Mouse (Mus musculus): ENCODE data around the gene Tenm2. TPM values are rescaled to one million over a fixed set of nuclear protein-coding genes. Genes with fewer than 3 reads are reported as not detected.

The Tenm2 gene
- polyA plus RNA-seq, 1 experiment from 2014 or later, result not detected

DNA sequence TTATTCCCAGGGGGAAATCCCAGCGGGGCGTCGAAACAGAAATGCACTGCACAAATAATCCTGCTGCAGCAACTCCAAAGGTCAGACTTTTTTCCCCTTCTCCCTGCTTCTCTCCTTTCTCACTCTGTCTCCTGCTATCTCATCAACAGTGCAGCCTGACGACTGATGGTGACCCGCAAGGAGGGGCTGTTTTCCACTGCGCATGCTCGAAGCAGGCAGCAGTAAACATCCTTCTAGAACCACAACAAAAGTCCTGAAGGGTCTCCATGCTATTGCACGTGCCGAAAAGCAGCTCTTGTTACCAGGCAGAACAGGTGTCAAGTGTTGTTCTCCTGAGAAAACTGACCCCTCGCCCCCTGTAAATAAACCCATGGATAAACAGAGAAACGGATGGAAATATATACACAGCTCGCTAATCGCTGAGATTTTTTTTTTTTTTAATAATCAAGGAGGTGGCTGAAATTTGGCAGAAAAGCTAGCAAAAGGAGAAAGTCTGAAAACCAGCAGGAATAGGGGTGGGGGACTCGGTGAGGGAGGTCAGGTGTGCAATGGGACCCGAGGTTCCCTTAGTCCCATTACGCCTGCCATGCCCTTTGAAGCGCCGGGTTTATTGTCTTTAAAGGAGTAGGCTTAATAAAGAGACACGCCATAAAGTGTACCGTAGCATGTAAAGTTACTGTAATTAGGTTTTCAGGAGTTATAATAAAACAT lies 958.4 kb downstream of the Tenm2 start:
- TF ChIP-seq CTCF (IDR thresholded peaks at IDR 0.05; ENCODE audit: low read depth) (no peak), EP300 (IDR thresholded peaks at IDR 0.05; ENCODE audit: low read depth) (no peak)
- 67% methylated on average over 20 of the region's 20 CpGs for WGBS (ENCODE audit: insufficient replicate concordance)
- no peak for DNase-seq
- H3K27me3 ChIP-seq (ENCODE audit: insufficient read depth, low read length), result no peaks in the 10 kb centered on the region
- H3K27ac ChIP-seq (ENCODE audit: low read depth), result no peak overlapping the region
- H3K9ac ChIP-seq (replicated peaks), result no peak overlapping the region
- H3K9me3 ChIP-seq (ENCODE audit: low read length), result no peaks in the 10 kb centered on the region
- no peak overlapping the region for H3K4me2 ChIP-seq (ENCODE audit: low read depth, low read length)
- no peak for ATAC-seq
- H3K4me3 ChIP-seq (ENCODE audit: low read depth, low read length), result no peak overlapping the region
- no peaks in the 10 kb centered on the region for H3K36me3 ChIP-seq (replicated peaks; ENCODE audit: insufficient read depth, low read length)
- no peaks in the 10 kb centered on the region for H3K4me1 ChIP-seq (ENCODE audit: insufficient read depth)

- Histone ChIP-seq H3K36me3 (replicated peaks; ENCODE audit: insufficient read depth, low read length) (no peaks in the 10 kb centered on the region), H3K27ac (ENCODE audit: low read depth) (no peak overlapping the region), H3K4me2 (ENCODE audit: low read depth, low read length) (no peak overlapping the region), H3K27me3 (ENCODE audit: insufficient read depth, low read length) (no peaks in the 10 kb centered on the region), H3K9me3 (ENCODE audit: low read length) (no peaks in the 10 kb centered on the region), H3K4me1 (ENCODE audit: insufficient read depth) (no peaks in the 10 kb centered on the region), H3K4me3 (ENCODE audit: low read depth, low read length) (no peak overlapping the region), H3K9ac (replicated peaks) (no peak overlapping the region)
- no peak for DNase-seq
- ATAC-seq, result no peak
- 43% methylated on average over 5 of the region's 5 CpGs for WGBS (ENCODE audit: insufficient replicate concordance)
- TF ChIP-seq CTCF (IDR thresholded peaks at IDR 0.05; ENCODE audit: low read depth) (no peak), EP300 (IDR thresholded peaks at IDR 0.05; ENCODE audit: low read depth) (no peak)
Measured at GRCm38 (mm10) chr11:36276015-36276414, 959.7 kb downstream of the Tenm2 start.

DNA sequence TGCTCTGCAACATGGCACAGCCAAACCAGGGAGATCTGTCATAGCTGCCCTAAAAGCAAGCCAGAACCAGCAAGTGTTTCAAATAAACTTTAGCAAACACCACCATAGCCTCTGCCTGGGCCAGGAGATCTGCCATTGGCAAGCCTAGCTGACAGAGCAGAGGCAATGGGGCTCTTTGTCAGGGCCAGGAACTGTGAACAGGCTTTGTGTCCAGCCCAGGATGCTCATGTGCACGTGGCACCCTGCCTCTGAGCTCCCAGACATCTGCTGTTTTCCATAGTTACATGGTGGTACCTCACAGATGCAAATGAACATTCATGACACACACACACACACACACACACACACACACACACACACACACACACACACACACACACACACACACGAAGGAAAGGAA lies 963.6 kb downstream of the Tenm2 start:
- TF ChIP-seq EP300 (IDR thresholded peaks at IDR 0.05; ENCODE audit: low read depth) (no peak), CTCF (IDR thresholded peaks at IDR 0.05; ENCODE audit: low read depth) (no peak)
- WGBS (ENCODE audit: insufficient replicate concordance), result 49% methylated on average over 2 of the region's 2 CpGs
- DNase-seq, result peak; percentile 7
- no peak overlapping the region for H3K4me2 ChIP-seq (ENCODE audit: low read depth, low read length)
- no peak overlapping the region for H3K9ac ChIP-seq (replicated peaks)
- H3K4me1 ChIP-seq (ENCODE audit: insufficient read depth), result no peaks in the 10 kb centered on the region
- no peaks in the 10 kb centered on the region for H3K9me3 ChIP-seq (ENCODE audit: low read length)
- no peaks in the 10 kb centered on the region for H3K36me3 ChIP-seq (replicated peaks; ENCODE audit: insufficient read depth, low read length)
- no peak for ATAC-seq
- H3K27me3 ChIP-seq (ENCODE audit: insufficient read depth, low read length), result no peaks in the 10 kb centered on the region
- H3K4me3 ChIP-seq (ENCODE audit: low read depth, low read length), result no peak overlapping the region
- no peak overlapping the region for H3K27ac ChIP-seq (ENCODE audit: low read depth)

DNA sequence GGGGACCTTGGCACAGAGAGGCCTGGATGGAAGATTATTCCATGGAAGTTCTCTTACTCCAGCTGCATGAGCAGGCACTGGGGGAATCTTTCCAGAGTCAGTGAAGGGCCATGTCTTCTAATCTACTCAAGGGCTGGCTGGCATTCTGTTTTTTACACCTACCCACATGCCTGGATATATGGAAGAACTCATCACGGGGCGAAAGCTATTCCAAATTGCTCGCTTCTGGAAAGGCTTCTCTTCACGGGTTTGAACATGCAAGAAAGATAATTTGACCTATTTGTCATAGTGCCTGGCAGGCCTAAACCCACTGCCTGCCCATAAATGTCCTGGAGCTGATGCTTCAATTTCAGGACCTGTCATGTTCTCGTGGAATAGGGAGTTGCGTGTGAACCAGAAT lies 965.8 kb downstream of the Tenm2 start:
- no peak for ATAC-seq
- H3K4me2 ChIP-seq (ENCODE audit: low read depth, low read length), result no peak overlapping the region
- no peaks in the 10 kb centered on the region for H3K9me3 ChIP-seq (ENCODE audit: low read length)
- no peaks in the 10 kb centered on the region for H3K36me3 ChIP-seq (replicated peaks; ENCODE audit: insufficient read depth, low read length)
- 80% methylated on average over 6 of the region's 6 CpGs for WGBS (ENCODE audit: insufficient replicate concordance)
- no peaks in the 10 kb centered on the region for H3K4me1 ChIP-seq (ENCODE audit: insufficient read depth)
- H3K9ac ChIP-seq (replicated peaks), result no peak overlapping the region
- no peak overlapping the region for H3K27ac ChIP-seq (ENCODE audit: low read depth)
- TF ChIP-seq CTCF (IDR thresholded peaks at IDR 0.05; ENCODE audit: low read depth) (no peak), EP300 (IDR thresholded peaks at IDR 0.05; ENCODE audit: low read depth) (no peak)
- no peaks in the 10 kb centered on the region for H3K27me3 ChIP-seq (ENCODE audit: insufficient read depth, low read length)
- no peak overlapping the region for H3K4me3 ChIP-seq (ENCODE audit: low read depth, low read length)
- DNase-seq, result peak; percentile 3

- TF ChIP-seq CTCF (IDR thresholded peaks at IDR 0.05; ENCODE audit: low read depth) (no peak), EP300 (IDR thresholded peaks at IDR 0.05; ENCODE audit: low read depth) (no peak)
- no peak overlapping the region for H3K4me3 ChIP-seq (ENCODE audit: low read depth, low read length)
- DNase-seq (no peak), ATAC-seq (no peak)
- H3K9me3 ChIP-seq (ENCODE audit: low read length), result no peaks in the 10 kb centered on the region
- H3K4me1 ChIP-seq (ENCODE audit: insufficient read depth), result no peaks in the 10 kb centered on the region
- H3K27ac ChIP-seq (ENCODE audit: low read depth), result no peak overlapping the region
- WGBS (ENCODE audit: insufficient replicate concordance), result 79% methylated on average over 17 of the region's 17 CpGs
- no peak overlapping the region for H3K9ac ChIP-seq (replicated peaks)
- no peaks in the 10 kb centered on the region for H3K27me3 ChIP-seq (ENCODE audit: insufficient read depth, low read length)
- H3K36me3 ChIP-seq (replicated peaks; ENCODE audit: insufficient read depth, low read length), result no peaks in the 10 kb centered on the region
- no peak overlapping the region for H3K4me2 ChIP-seq (ENCODE audit: low read depth, low read length)
Measured at GRCm38 (mm10) chr11:36264776-36265466, 970.8 kb downstream of the Tenm2 start.

DNA sequence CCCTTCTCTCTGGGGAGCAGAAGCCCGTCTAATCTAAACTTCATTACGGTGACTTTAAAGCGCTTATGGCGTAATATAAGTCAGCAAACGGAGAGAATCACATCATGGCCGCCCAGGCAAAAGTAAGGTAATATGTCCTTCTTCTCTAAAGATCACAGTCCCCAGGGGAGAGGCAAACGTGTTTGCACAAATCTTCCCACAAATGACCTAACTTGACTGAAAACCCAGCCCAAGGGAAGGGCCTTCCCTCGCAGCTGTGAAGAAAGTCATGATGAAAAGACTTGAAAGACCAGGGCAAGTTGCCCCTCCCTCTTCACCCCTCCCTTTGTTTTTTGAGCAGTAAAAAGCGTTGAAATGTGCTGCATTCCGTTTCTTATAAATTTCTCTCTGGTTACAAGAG lies 971.9 kb downstream of the Tenm2 start:
- Histone ChIP-seq H3K27ac (ENCODE audit: low read depth) (no peak overlapping the region), H3K9ac (replicated peaks) (no peak overlapping the region), H3K4me3 (ENCODE audit: low read depth, low read length) (no peak overlapping the region), H3K36me3 (replicated peaks; ENCODE audit: insufficient read depth, low read length) (no peaks in the 10 kb centered on the region), H3K9me3 (ENCODE audit: low read length) (no peaks in the 10 kb centered on the region), H3K4me1 (ENCODE audit: insufficient read depth) (no peaks in the 10 kb centered on the region), H3K27me3 (ENCODE audit: insufficient read depth, low read length) (no peaks in the 10 kb centered on the region), H3K4me2 (ENCODE audit: low read depth, low read length) (no peak overlapping the region)
- no peak for DNase-seq
- WGBS (ENCODE audit: insufficient replicate concordance), result 75% methylated on average over 10 of the region's 10 CpGs
- no peak for ATAC-seq
- TF ChIP-seq CTCF (IDR thresholded peaks at IDR 0.05; ENCODE audit: low read depth) (no peak), EP300 (IDR thresholded peaks at IDR 0.05; ENCODE audit: low read depth) (no peak)
